Mouse (Mus musculus) thymus, adult 18-20 months (tissue): Measurements from ENCODE around the gene Gng12.
"Not testable (repeated sequence)": the region's sequence is repeated elsewhere in the genome, so short reads cannot be mapped to it uniquely, and the experiment has no call there.

Experiments used
- DNase-seq, 2 experiments: peaks; one replicate each; pipeline ENCODE4 v3.0.0; 2022; ENCODE audit warnings: mixed read lengths in 2 of 2

The Gng12 gene

DNA sequence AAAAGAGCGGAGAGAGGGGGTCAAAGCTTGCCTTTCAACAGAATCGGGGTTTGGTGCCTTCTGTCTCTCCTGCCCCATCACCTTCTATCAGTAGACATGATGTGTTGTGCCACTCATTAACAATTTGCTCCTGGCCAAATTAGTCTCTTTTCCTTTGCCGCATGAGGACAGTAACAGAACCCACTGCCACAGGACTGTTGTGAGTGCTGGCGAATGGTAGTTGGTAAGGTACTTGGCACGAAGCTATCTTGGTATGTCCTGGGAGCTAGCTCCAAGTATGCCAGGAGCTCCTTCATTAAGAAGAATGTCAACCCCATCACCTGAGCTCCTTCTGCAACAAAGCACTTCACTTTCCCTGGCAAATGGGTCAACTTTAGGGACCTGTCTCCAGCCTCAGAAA lies 134.6 kb downstream of the Gng12 start:
- DNase-seq, result no peak

GRCm38 (mm10) chr6:67032551-67032950 lies 136.4 kb downstream of the Gng12 start:
- DNase-seq, result not testable (repeated sequence)

GRCm38 (mm10) chr6:67032972-67033371 lies 136.8 kb downstream of the Gng12 start:
- DNase-seq, result not testable (repeated sequence)

GRCm38 (mm10) chr6:67033604-67034003 lies 137.4 kb downstream of the Gng12 start:
- no peak for DNase-seq

DNA sequence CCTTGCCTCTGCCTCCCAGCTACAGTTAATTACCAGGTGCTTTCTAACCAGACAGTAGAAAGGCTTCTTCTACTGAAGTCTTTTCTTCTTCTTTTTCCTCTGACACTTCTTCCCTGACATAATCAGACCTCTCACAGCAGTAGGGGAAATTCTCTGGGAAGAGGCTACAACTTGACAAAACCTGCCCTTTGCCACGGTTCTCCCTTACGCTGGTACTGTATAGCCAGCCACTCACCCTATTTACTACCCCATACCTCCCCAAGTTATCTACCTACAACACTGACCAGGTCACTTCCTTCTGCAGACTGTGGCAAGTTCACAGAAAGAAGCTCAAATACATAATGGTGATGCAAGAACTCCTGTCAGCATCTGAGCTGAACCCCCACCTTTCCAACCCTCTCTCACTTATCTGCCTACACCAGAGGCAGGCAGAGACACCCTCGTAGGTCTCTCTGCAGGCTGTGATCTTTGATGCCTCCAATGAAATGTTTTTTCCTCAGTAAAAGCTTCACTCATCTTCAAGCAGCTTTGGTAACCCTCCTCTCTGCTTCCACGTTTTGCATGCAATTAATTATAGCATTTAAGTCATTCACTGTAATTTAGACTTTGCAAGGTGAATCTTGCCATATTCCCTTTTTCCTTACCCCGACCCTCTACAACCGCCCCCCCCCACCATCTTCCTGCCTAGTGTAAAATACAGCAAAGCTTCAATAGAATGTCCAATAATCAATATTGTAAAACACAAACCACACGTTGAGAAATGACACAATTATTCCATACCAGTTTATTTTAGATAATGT lies 138.3 kb downstream of the Gng12 start:
- DNase-seq, result no peak

GRCm38 (mm10) chr6:67035388-67036299 lies 139.4 kb downstream of the Gng12 start:
- DNase-seq, result no peak

DNA sequence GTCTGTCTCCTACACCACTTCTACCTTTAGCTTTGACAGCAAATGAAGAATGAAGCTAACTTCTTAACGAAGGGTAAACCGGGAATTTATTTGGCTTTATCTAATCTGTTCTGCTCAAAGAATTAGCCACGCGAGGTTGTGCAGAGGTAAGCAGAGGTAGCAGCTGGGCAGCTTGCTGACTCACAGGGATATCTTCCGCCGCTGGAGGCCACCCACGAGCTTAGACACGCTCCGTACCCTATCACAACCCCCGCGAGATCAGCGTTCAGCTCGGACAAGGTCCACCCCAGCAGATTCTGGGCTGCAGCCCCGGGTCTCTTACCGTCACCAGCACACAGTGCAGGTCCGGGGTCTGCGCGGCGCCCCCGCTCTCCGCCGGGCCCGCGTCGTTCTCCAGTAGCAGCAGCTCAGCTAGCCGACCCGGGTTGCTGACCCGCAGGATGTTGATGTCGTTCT lies 140.2 kb downstream of the Gng12 start:
- DNase-seq, result peak; percentile 66 to 69

- DNase-seq, result peak; percentile 95 to 97
Observed at GRCm38 (mm10) chr6:67036837-67037628, 140.8 kb downstream of the Gng12 start, which contains the start of gene Gadd45a. Gene Gadd45a (minus strand): TSS chr6:67037457.

DNA sequence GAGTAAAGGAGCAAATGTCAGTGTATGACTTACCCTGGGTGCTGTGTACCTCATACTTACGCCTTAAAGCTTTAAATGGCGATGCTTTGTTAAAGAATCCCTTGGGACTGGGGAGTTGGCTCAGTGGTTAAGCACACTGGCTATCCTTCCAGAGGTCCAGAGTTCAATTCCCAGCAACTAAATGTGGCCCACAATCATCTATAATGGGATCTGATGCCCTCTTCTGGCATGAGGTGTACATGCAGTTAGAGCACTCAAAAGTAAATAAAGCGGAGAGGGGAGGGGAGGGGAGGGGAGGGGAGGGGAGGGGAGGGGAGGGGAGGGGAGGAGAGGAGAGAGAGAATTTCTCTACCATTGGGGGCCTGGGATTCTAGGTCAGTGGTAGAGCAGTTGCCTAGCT lies 142.8 kb downstream of the Gng12 start:
- DNase-seq, result no peak

DNA sequence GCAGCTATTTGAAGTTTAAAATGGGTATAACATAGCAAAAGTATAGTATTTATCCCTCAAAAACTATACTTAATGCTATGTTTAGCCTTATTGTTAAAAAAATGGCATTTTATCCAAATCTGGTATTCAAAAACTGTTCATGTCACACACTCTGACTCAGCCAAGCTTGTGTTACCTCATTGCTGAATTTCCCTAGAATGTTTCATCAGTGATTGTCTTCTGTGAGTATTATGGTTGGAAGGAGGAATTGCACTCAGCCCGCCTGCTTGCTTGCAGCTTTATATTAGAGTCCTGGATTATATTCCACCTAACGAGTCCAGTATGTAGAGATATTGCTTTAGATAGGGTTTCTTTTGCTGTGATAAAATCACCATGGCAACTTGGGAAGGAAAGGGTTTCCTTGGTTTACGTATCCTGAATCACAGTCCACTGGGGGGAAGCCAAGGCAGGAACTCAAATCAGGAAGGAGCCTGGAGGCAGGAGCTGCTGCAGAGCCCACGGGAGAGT lies 144.8 kb downstream of the Gng12 start:
- no peak for DNase-seq

- DNase-seq, result no peak
Observed at GRCm38 (mm10) chr6:67045424-67045823, 149.2 kb downstream of the Gng12 start.

- DNase-seq, result no peak
Observed at GRCm38 (mm10) chr6:67046937-67047336, 150.7 kb downstream of the Gng12 start.

- DNase-seq, result no peak
Observed at GRCm38 (mm10) chr6:67048052-67048691, 152.0 kb downstream of the Gng12 start.

DNA sequence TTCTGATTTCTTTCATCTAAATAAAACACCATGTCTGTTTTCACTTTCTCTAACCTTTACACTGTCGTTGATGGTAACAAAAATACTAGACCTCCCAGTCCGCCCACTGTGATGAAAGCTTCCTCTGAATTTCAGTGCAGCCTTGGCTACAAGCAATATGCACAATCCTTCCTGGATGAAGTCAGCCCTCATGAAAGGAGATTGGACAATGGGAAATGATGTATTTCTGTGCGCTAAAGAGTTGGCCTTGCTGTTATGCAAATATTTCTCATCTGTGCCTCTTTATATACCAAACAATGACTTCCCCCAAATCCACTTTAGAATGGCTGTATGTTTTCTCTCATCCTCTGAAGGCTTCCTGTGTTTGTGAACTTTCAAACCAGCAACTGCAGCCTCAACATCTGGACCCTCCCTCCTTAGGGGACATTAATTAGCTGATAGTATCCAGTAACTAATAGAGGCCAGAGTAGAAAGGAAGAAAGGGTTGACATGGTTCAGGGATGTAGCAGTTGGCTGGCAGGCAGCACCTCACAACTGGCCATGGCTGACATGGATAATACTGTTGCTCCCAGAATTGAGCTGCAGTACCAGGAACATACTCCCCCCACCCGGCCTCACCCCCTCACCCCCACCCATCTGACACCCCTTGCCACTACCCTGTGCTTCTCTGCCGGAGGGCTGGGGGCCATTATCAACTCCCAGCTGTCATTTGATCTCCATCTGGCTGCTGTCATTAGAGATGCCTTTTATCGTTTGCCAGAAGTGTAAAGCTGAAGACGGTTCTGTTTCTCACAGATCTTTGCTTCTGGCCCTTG lies 152.9 kb downstream of the Gng12 start:
- DNase-seq, result no peak

- no peak for DNase-seq
Observed at GRCm38 (mm10) chr6:67049695-67050038, 153.5 kb downstream of the Gng12 start.

GRCm38 (mm10) chr6:67050063-67050462 lies 153.9 kb downstream of the Gng12 start:
- no peak for DNase-seq

- DNase-seq, result no peak
Observed at GRCm38 (mm10) chr6:67056108-67056888, 160.1 kb downstream of the Gng12 start.

DNA sequence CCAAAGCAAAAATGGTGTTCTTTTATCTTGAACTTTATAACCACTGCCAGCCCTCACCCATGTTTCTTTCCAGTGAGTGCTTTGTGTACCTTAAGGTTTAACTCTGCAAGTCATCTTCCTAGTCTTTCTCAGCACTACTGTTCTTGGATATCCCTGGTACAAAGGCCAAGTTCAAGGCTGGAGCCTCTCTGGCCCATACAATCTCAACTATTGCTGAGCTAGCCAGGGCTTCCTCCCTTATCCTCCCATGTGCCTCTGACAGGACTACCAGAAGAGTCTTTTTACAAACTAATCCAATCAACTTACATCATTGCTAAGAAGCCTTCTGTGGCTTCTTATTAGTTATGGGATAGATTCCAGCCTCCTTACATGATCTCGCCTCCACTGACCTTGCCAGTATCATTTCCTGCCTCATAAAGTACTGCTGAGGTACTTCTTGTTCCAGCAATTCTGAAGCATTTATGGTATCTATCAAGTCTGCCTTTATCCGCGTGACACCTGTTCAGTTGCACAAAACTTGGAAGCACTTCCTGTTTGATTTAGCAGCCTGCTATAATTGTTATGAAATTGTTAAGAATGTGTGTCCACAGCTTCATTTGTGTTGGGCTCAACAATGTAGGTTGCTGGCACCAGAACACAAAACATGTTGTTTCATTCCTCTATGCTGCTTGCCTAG lies 160.8 kb downstream of the Gng12 start:
- no peak for DNase-seq

DNA sequence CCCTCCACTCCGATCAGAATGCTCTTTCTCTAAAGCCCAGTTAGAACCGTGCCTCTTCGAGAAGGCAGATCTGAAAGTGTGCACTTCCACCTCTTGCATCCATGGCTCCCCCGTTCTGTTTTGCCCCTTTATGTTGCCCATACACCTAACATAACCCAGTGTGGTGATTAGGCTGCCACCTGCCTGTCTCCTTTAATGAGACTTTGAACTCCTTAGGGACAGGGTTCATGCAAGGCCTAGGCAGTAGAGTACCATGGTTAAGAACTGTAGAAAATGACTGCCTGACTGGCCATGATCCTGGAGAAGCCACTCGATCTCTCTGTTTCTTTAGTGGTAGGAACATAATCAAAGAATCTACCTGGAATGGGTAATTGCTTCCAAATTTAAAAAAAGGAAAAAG lies 161.4 kb downstream of the Gng12 start:
- DNase-seq, result no peak
